Mouse (Mus musculus) lung, postnatal 0 days (tissue): ENCODE data around the gene Cntn4.

ENCODE experiments used
- CTCF ChIP-seq: IDR thresholded peaks from 2 replicates; pipeline ENCODE4 v1.5.1; 2016; ENCODE audit warnings: antibody characterized with exemption, mild to moderate bottlenecking
- EP300 ChIP-seq: IDR thresholded peaks from 2 replicates; pipeline ENCODE4 v1.6.1; 2016; ENCODE audit warnings: antibody characterized with exemption, mild to moderate bottlenecking, control low read depth

DNA sequence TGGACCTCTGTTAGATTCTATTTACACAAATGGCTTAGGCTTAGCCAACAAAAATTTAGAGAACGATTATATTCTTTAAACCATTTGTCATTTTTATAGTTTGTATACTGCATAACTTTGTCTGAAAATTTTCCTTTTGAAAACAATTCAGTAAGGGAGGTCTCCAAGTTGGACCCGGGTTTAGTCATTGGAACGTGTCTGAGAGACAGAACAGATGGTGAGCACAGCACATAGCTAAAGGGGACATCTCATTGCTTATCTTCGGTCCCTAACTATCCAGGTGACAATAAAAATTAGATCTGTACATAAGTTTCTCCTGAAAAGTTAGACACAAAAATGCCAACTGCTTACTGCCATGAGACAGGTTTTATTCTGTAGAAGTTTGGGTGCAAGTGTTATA is 420.4 kb downstream of the Cntn4 start:
- no peak for TF ChIP-seq CTCF
- TF ChIP-seq EP300 = no peak
